Mouse (Mus musculus) liver, postnatal 0 days (tissue): ENCODE measurements around the gene Ccdc121.

Experiments used
- CTCF ChIP-seq: sonication (generic); IDR thresholded peaks from 2 replicates; pipeline ENCODE4 v1.5.1; 2016; ENCODE audit warnings: antibody characterized with exemption, low read depth
- EP300 ChIP-seq: IDR thresholded peaks from 2 replicates; pipeline ENCODE4 v1.6.1; 2016; ENCODE audit warnings: antibody characterized with exemption, low read depth, mild to moderate bottlenecking

GRCm38 (mm10) chr1:181529368-181529767 is 18.1 kb upstream of the Ccdc121 start:
- TF ChIP-seq EP300 (no peak), CTCF (no peak)
